In genomic region chr14:31205562-31206467, GRCm38 (mm10) we compare ENCODE assay signal across 8 mouse cellular contexts. TPM values are rescaled to one million over a fixed set of nuclear protein-coding genes. Genes with fewer than 3 reads are reported as not detected.
DNase-seq lines count a peak whose midpoint lies in the region; ATAC-seq lines count a peak whose summit lies in the region.

No protein-coding gene starts in this region.

- H3K36me3 ChIP-seq in forebrain, embryonic 16.5 days (ENCODE audit: control insufficient read depth, insufficient read depth), result peaks cover 22% of the 10 kb centered on the region
- peaks cover 22% of the 10 kb centered on the region for H3K36me3 ChIP-seq in hindbrain, embryonic 16.5 days (ENCODE audit: control insufficient read depth, insufficient read depth, low read length)
- peaks cover 15% of the 10 kb centered on the region; the same call in 1 of the 2 replicates for H3K36me3 ChIP-seq in limb, embryonic 11.5 days (ENCODE audit: control insufficient read depth, insufficient read depth, low read length)
- peaks cover 34% of the 10 kb centered on the region for H3K36me3 ChIP-seq in midbrain, embryonic 14.5 days (ENCODE audit: control insufficient read depth, insufficient read depth, low read length)

- no peaks in the 10 kb centered on the region for H3K27me3 ChIP-seq in forebrain, embryonic 16.5 days (replicated peaks; ENCODE audit: control insufficient read depth, insufficient read depth, low read length)
- H3K27me3 ChIP-seq in hindbrain, embryonic 16.5 days (replicated peaks; ENCODE audit: control insufficient read depth, insufficient read depth, low read length), result no peaks in the 10 kb centered on the region
- H3K27me3 ChIP-seq in limb, embryonic 11.5 days (ENCODE audit: control insufficient read depth, insufficient read depth, low read length), result no peaks in the 10 kb centered on the region
- no peaks in the 10 kb centered on the region for H3K27me3 ChIP-seq in midbrain, embryonic 14.5 days (ENCODE audit: control insufficient read depth, insufficient read depth, low read length)

- H3K9ac ChIP-seq in forebrain, embryonic 16.5 days (replicated peaks; ENCODE audit: low read depth, low read length), result peak overlapping the region; percentile 92
- peak overlapping the region; percentile 95 for H3K9ac ChIP-seq in hindbrain, embryonic 16.5 days (ENCODE audit: low read depth, low read length)
- H3K9ac ChIP-seq in limb, embryonic 11.5 days (ENCODE audit: low read length), result peak overlapping the region; percentile 82
- peak overlapping the region; percentile 82 for H3K9ac ChIP-seq in midbrain, embryonic 14.5 days (replicated peaks; ENCODE audit: low read length)

- peak; percentile 55 to 57 for DNase-seq in spleen, postnatal 10 days (ENCODE audit: low spot score in 2 of 2)
- DNase-seq in spleen, postnatal 4 days (ENCODE audit: low spot score in 2 of 2), result no peak
- DNase-seq in limb, embryonic 11.5 days (ENCODE audit: low spot score), result peak; percentile 64
- DNase-seq in midbrain, embryonic 14.5 days, result peak; percentile 67
- DNase-seq in thymus, postnatal 14 days, result peak; percentile 64

- peak overlapping the region; percentile 91 for H3K27ac ChIP-seq in forebrain, embryonic 16.5 days (ENCODE audit: low read length)
- H3K27ac ChIP-seq in hindbrain, embryonic 16.5 days (ENCODE audit: low read depth, low read length), result peak overlapping the region; percentile 92
- H3K27ac ChIP-seq in limb, embryonic 11.5 days (replicated peaks; ENCODE audit: low read depth, low read length), result peak overlapping the region; percentile 82
- peak overlapping the region; percentile 90 for H3K27ac ChIP-seq in midbrain, embryonic 14.5 days (replicated peaks; ENCODE audit: low read depth, low read length)

- under 1% methylated on average over 39 of the region's 39 CpGs for WGBS in forebrain, embryonic 16.5 days
- WGBS in hindbrain, embryonic 16.5 days, result under 1% methylated on average over 39 of the region's 39 CpGs
- WGBS in limb, embryonic 11.5 days, result 1% methylated on average over 39 of the region's 39 CpGs
- 1% methylated on average over 39 of the region's 39 CpGs for WGBS in midbrain, embryonic 14.5 days

- peak overlapping the region; percentile 96 for H3K4me2 ChIP-seq in forebrain, embryonic 16.5 days (ENCODE audit: low read length)
- H3K4me2 ChIP-seq in hindbrain, embryonic 16.5 days (ENCODE audit: low read length), result peak overlapping the region; percentile 99
- H3K4me2 ChIP-seq in limb, embryonic 11.5 days (ENCODE audit: low read depth, severe bottlenecking), result peak overlapping the region; percentile 94
- peak overlapping the region; percentile 98 for H3K4me2 ChIP-seq in midbrain, embryonic 14.5 days (ENCODE audit: low read length)

- ATAC-seq in cerebellum, adult (ENCODE audit: insufficient number of reproducible peaks, low FRiP score, low TSS enrichment), result 0 out of 2 replicates have a peak, but pooled peaks have one; percentile 23
- peak; percentile 65 for ATAC-seq in forebrain, embryonic 16.5 days
- peak; percentile 66 for ATAC-seq in hindbrain, embryonic 16.5 days
- peak; percentile 72 for ATAC-seq in limb, embryonic 11.5 days (ENCODE audit: insufficient number of reproducible peaks, low FRiP score, low TSS enrichment, low read depth)
- peak; percentile 69 for ATAC-seq in midbrain, embryonic 14.5 days (ENCODE audit: low FRiP score, low TSS enrichment)

- H3K9me3 ChIP-seq in forebrain, embryonic 16.5 days (ENCODE audit: control insufficient read depth, low read length), result no peaks in the 10 kb centered on the region
- H3K9me3 ChIP-seq in hindbrain, embryonic 16.5 days (ENCODE audit: control insufficient read depth, low read length), result no peaks in the 10 kb centered on the region
- H3K9me3 ChIP-seq in limb, embryonic 11.5 days (ENCODE audit: control insufficient read depth, low read length), result no peaks in the 10 kb centered on the region
- no peaks in the 10 kb centered on the region for H3K9me3 ChIP-seq in midbrain, embryonic 14.5 days (ENCODE audit: control insufficient read depth, low read length)

- peak overlapping the region; percentile 87 for H3K4me3 ChIP-seq in forebrain, embryonic 16.5 days (replicated peaks; ENCODE audit: low read length)
- H3K4me3 ChIP-seq in hindbrain, embryonic 16.5 days (ENCODE audit: low read length), result peak overlapping the region; percentile 72
- H3K4me3 ChIP-seq in limb, embryonic 11.5 days (ENCODE audit: low read depth, low read length), result peak overlapping the region; percentile 66
- peak overlapping the region; percentile 65 for H3K4me3 ChIP-seq in midbrain, embryonic 14.5 days (replicated peaks; ENCODE audit: low read depth, low read length)

- H3K4me1 ChIP-seq in forebrain, embryonic 16.5 days (replicated peaks; ENCODE audit: control insufficient read depth, insufficient read depth, low read length), result peaks cover 20% of the 10 kb centered on the region
- peaks cover 20% of the 10 kb centered on the region for H3K4me1 ChIP-seq in hindbrain, embryonic 16.5 days (ENCODE audit: control insufficient read depth, insufficient read depth, low read depth, low read length)
- H3K4me1 ChIP-seq in limb, embryonic 11.5 days (ENCODE audit: control insufficient read depth, insufficient read depth, low read length), result peaks cover 9% of the 10 kb centered on the region; the same call in 1 of the 2 replicates
- H3K4me1 ChIP-seq in midbrain, embryonic 14.5 days (ENCODE audit: control insufficient read depth, insufficient read depth, low read length), result peaks cover 17% of the 10 kb centered on the region

RNA-seq across cellular contexts. Expression of gene Tnnc1, which starts 2.3 kb away (rescaled TPM):
- 1.5 and 2.5 TPM in 2 replicates for polyA plus RNA-seq in forebrain, embryonic 16.5 days (2015; fragmentation: Nextera tagmentation; extraction: Ambion mirVana)
- polyA plus RNA-seq in hindbrain, embryonic 16.5 days (2015; fragmentation: Nextera tagmentation; extraction: Ambion mirVana), result 2.3 and 15.0 TPM in 2 replicates
- 16.6 and 18.7 TPM in 2 replicates for polyA plus RNA-seq in limb, embryonic 11.5 days (2014; fragmentation: Nextera tagmentation; extraction: Ambion mirVana)
- 2.1 and 2.6 TPM in 2 replicates for polyA plus RNA-seq in midbrain, embryonic 14.5 days (2014; fragmentation: Nextera tagmentation; extraction: Ambion mirVana)

RNA-seq across cellular contexts. Expression of gene Nisch, which starts 10.9 kb away (rescaled TPM):
- 359 and 389 TPM in 2 replicates for polyA plus RNA-seq in forebrain, embryonic 16.5 days (2015; fragmentation: Nextera tagmentation; extraction: Ambion mirVana)
- 304 and 382 TPM in 2 replicates for polyA plus RNA-seq in hindbrain, embryonic 16.5 days (2015; fragmentation: Nextera tagmentation; extraction: Ambion mirVana)
- polyA plus RNA-seq in limb, embryonic 11.5 days (2014; fragmentation: Nextera tagmentation; extraction: Ambion mirVana), result 346 and 377 TPM in 2 replicates
- 280 and 343 TPM in 2 replicates for polyA plus RNA-seq in midbrain, embryonic 14.5 days (2014; fragmentation: Nextera tagmentation; extraction: Ambion mirVana)

RNA-seq across cellular contexts. Expression of gene Sema3g, which starts 11.8 kb away (rescaled TPM):
- polyA plus RNA-seq in forebrain, embryonic 16.5 days (2015; fragmentation: Nextera tagmentation; extraction: Ambion mirVana), result 0.62 TPM in 2 replicates
- polyA plus RNA-seq in hindbrain, embryonic 16.5 days (2015; fragmentation: Nextera tagmentation; extraction: Ambion mirVana), result 0.61 and 0.66 TPM in 2 replicates
- polyA plus RNA-seq in limb, embryonic 11.5 days (2014; fragmentation: Nextera tagmentation; extraction: Ambion mirVana), result 0.09 and 0.20 TPM in 2 replicates
- polyA plus RNA-seq in midbrain, embryonic 14.5 days (2014; fragmentation: Nextera tagmentation; extraction: Ambion mirVana), result 0.12 and 0.24 TPM in 2 replicates

RNA-seq across cellular contexts. Expression of gene Stab1, which starts 37.4 kb away (rescaled TPM):
- 13.0 and 13.9 TPM in 2 replicates for polyA plus RNA-seq in forebrain, embryonic 16.5 days (2015; fragmentation: Nextera tagmentation; extraction: Ambion mirVana)
- 13.5 and 17.5 TPM in 2 replicates for polyA plus RNA-seq in hindbrain, embryonic 16.5 days (2015; fragmentation: Nextera tagmentation; extraction: Ambion mirVana)
- polyA plus RNA-seq in limb, embryonic 11.5 days (2014; fragmentation: Nextera tagmentation; extraction: Ambion mirVana), result 15.5 and 15.7 TPM in 2 replicates
- 6.6 and 26.6 TPM in 2 replicates for polyA plus RNA-seq in midbrain, embryonic 14.5 days (2014; fragmentation: Nextera tagmentation; extraction: Ambion mirVana)

RNA-seq across cellular contexts. Expression of gene Phf7, which starts 45.3 kb away (rescaled TPM):
- 11.5 and 12.2 TPM in 2 replicates for polyA plus RNA-seq in forebrain, embryonic 16.5 days (2015; fragmentation: Nextera tagmentation; extraction: Ambion mirVana)
- 7.8 and 9.8 TPM in 2 replicates for polyA plus RNA-seq in hindbrain, embryonic 16.5 days (2015; fragmentation: Nextera tagmentation; extraction: Ambion mirVana)
- 12.7 and 13.5 TPM in 2 replicates for polyA plus RNA-seq in limb, embryonic 11.5 days (2014; fragmentation: Nextera tagmentation; extraction: Ambion mirVana)
- polyA plus RNA-seq in midbrain, embryonic 14.5 days (2014; fragmentation: Nextera tagmentation; extraction: Ambion mirVana), result 12.0 and 12.1 TPM in 2 replicates

Comparison
In these comparisons a context has a peak if more than half of its experiments do, and no peak if none do; other contexts are left out.
1. DNase-seq: peak in spleen, postnatal 10 days (2 of 2), limb, embryonic 11.5 days (single experiment), midbrain, embryonic 14.5 days (single experiment) and thymus, postnatal 14 days (single experiment); none in spleen, postnatal 4 days (0 of 2).
2. Peak in every context shown above with its lines, with median percentiles within 50 percentile points of each other: ATAC-seq, H3K27ac ChIP-seq, H3K4me2 ChIP-seq, H3K4me3 ChIP-seq and H3K9ac ChIP-seq.